Mouse (Mus musculus) embryonic fibroblast, embryonic 13.5 days (primary cell): ENCODE measurements around the gene Dnmt3l.

ENCODE experiments used
- CTCF ChIP-seq: IDR thresholded peaks from 2 replicates; pipeline ENCODE4 v1.5.1; 2011; ENCODE audit warnings: mild to moderate bottlenecking, control low read depth, low read length, moderate library complexity, borderline replicate concordance; ENCODE audit not compliant: insufficient read depth
- POLR2A ChIP-seq: IDR thresholded peaks from 2 replicates; pipeline ENCODE4 v1.6.1; 2011; ENCODE audit warnings: low read depth, mild to moderate bottlenecking, control low read depth, low read length, moderate library complexity

DNA sequence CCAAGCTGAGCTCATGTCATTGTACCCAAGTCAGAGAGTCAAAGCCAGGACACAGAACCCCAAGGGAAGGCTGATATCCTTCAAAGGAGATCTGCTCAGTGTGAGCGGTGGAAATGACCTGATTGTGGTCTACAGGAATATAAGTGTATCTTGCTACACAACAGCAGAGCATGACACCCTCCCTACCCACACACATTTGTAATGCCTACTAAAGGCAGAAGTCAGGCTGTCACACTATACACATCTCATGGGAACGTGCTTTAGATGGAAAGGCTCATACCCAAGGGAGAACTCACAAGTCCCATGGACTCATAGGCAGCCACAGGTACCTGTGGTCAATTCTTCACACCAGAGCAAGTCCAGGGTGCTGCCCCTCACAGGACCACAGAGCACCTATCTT, 39.4 kb upstream of the Dnmt3l start:
- no peak for TF ChIP-seq CTCF
- no peak for TF ChIP-seq POLR2A
